Mouse (Mus musculus): ENCODE data around the gene Sec22c. TPM values are rescaled to one million over a fixed set of nuclear protein-coding genes. Genes with fewer than 3 reads are reported as not detected.

Sec22c gene
- 3.7 and 3.9 TPM in 2 replicates for polyA plus RNA-seq (2015; fragmentation: Nextera tagmentation; extraction: Ambion mirVana)

GRCm38 (mm10) chr9:121704646-121705625 is at the start of gene Sec22c:
Sec22c (minus strand) TSS chr9:121705490.
- peak within 1 kb of the TSS; percentile 83 for H3K4me3 ChIP-seq (replicated peaks)
- H3K4me2 ChIP-seq = peak within 1 kb of the TSS; percentile 84
- WGBS (ENCODE audit: insufficient replicate concordance) = under 1% methylated on average over 63 of the region's 69 CpGs
- H3K9me3 ChIP-seq (replicated peaks) = no peaks in the 10 kb centered on the region
- ATAC-seq (ENCODE audit: low read depth) = peak; percentile 94
- peak within 1 kb of the TSS; percentile 96 for H3K27ac ChIP-seq
- no peaks in the 10 kb centered on the region for H3K27me3 ChIP-seq
- no peaks in the 10 kb centered on the region for H3K36me3 ChIP-seq
- peak; percentile 85 for DNase-seq
- H3K9ac ChIP-seq = peak within 1 kb of the TSS; percentile 79
- peaks cover 58% of the 10 kb centered on the region for H3K4me1 ChIP-seq (replicated peaks)

GRCm38 (mm10) chr9:121754624-121755023 is 49.3 kb upstream of the Sec22c start:
- ATAC-seq (ENCODE audit: low read depth) (no peak), DNase-seq (no peak)
- Histone ChIP-seq H3K4me3 (replicated peaks) (no peak overlapping the region), H3K4me2 (no peak overlapping the region), H3K27me3 (peaks cover 21% of the 10 kb centered on the region), H3K36me3 (peaks cover 69% of the 10 kb centered on the region), H3K27ac (no peak overlapping the region), H3K4me1 (replicated peaks) (peaks cover 17% of the 10 kb centered on the region), H3K9ac (no peak overlapping the region), H3K9me3 (replicated peaks) (no peaks in the 10 kb centered on the region)
- 77% methylated on average over 3 of the region's 3 CpGs for WGBS (ENCODE audit: insufficient replicate concordance)

- Histone ChIP-seq H3K9ac (no peak overlapping the region), H3K4me3 (replicated peaks) (no peak overlapping the region), H3K4me2 (no peak overlapping the region), H3K4me1 (replicated peaks) (no peaks in the 10 kb centered on the region), H3K9me3 (replicated peaks) (no peaks in the 10 kb centered on the region), H3K36me3 (peaks cover 87% of the 10 kb centered on the region), H3K27me3 (peaks cover 2% of the 10 kb centered on the region), H3K27ac (no peak overlapping the region)
- no peak for ATAC-seq (ENCODE audit: low read depth)
- DNase-seq = no peak
- 90% methylated on average over 9 of the region's 9 CpGs for WGBS (ENCODE audit: insufficient replicate concordance)
Measured at GRCm38 (mm10) chr9:121752774-121753173, 47.5 kb upstream of the Sec22c start.

GRCm38 (mm10) chr9:121744051-121744450 is 38.8 kb upstream of the Sec22c start:
- Histone ChIP-seq H3K9ac (no peak overlapping the region), H3K27ac (no peak overlapping the region), H3K9me3 (replicated peaks) (no peaks in the 10 kb centered on the region), H3K4me1 (replicated peaks) (no peaks in the 10 kb centered on the region), H3K4me2 (no peak overlapping the region), H3K27me3 (no peaks in the 10 kb centered on the region), H3K36me3 (peaks cover 87% of the 10 kb centered on the region), H3K4me3 (replicated peaks) (no peak overlapping the region)
- DNase-seq (no peak), ATAC-seq (ENCODE audit: low read depth) (no peak)
- WGBS (ENCODE audit: insufficient replicate concordance) = 61% methylated on average over 8 of the region's 8 CpGs

GRCm38 (mm10) chr9:121741168-121741567 is 35.9 kb upstream of the Sec22c start:
- WGBS (ENCODE audit: insufficient replicate concordance) = 81% methylated on average over 3 of the region's 3 CpGs
- H3K27me3 ChIP-seq = no peaks in the 10 kb centered on the region
- no peak overlapping the region for H3K4me3 ChIP-seq (replicated peaks)
- H3K4me1 ChIP-seq (replicated peaks) = no peaks in the 10 kb centered on the region
- no peaks in the 10 kb centered on the region for H3K9me3 ChIP-seq (replicated peaks)
- H3K4me2 ChIP-seq = no peak overlapping the region
- H3K36me3 ChIP-seq = peaks cover 71% of the 10 kb centered on the region
- DNase-seq (no peak), ATAC-seq (ENCODE audit: low read depth) (no peak)
- no peak overlapping the region for H3K9ac ChIP-seq
- H3K27ac ChIP-seq = no peak overlapping the region

- no peaks in the 10 kb centered on the region for H3K4me1 ChIP-seq (replicated peaks)
- no peaks in the 10 kb centered on the region for H3K9me3 ChIP-seq (replicated peaks)
- ATAC-seq (ENCODE audit: low read depth) (no peak), DNase-seq (no peak)
- no peak overlapping the region for H3K4me3 ChIP-seq (replicated peaks)
- peaks cover 72% of the 10 kb centered on the region for H3K36me3 ChIP-seq
- no peak overlapping the region for H3K9ac ChIP-seq
- no peak overlapping the region for H3K27ac ChIP-seq
- H3K4me2 ChIP-seq = no peak overlapping the region
- WGBS (ENCODE audit: insufficient replicate concordance) = 87% methylated on average over 6 of the region's 6 CpGs
- H3K27me3 ChIP-seq = no peaks in the 10 kb centered on the region
Measured at GRCm38 (mm10) chr9:121740490-121740889, 35.2 kb upstream of the Sec22c start.

GRCm38 (mm10) chr9:121719347-121720331 is 14.3 kb upstream of the Sec22c start:
- H3K4me3 ChIP-seq (replicated peaks) = peak overlapping the region; percentile 80
- peak overlapping the region; percentile 94 for H3K9ac ChIP-seq
- ATAC-seq (ENCODE audit: low read depth) (peak; percentile 42; the same call in 1 of the 2 replicates), DNase-seq (peak; percentile 30)
- peak overlapping the region; percentile 96 for H3K27ac ChIP-seq
- H3K4me1 ChIP-seq (replicated peaks) = peaks cover 34% of the 10 kb centered on the region
- H3K4me2 ChIP-seq = peak overlapping the region; percentile 95
- H3K9me3 ChIP-seq (replicated peaks) = 0 out of 2 replicates have a peak, but pooled peaks cover 2% of the 10 kb centered on the region
- no peaks in the 10 kb centered on the region for H3K27me3 ChIP-seq
- WGBS (ENCODE audit: insufficient replicate concordance) = under 1% methylated on average over 62 of the region's 87 CpGs
- 0 out of 2 replicates have a peak, but pooled peaks cover 3% of the 10 kb centered on the region for H3K36me3 ChIP-seq

- H3K4me1 ChIP-seq (replicated peaks) = peaks cover 34% of the 10 kb centered on the region
- H3K9me3 ChIP-seq (replicated peaks) = 0 out of 2 replicates have a peak, but pooled peaks cover 2% of the 10 kb centered on the region
- under 1% methylated on average over 61 of the region's 61 CpGs for WGBS (ENCODE audit: insufficient replicate concordance)
- H3K4me3 ChIP-seq (replicated peaks) = peak within 1 kb of the TSS; percentile 80
- H3K36me3 ChIP-seq = 0 out of 2 replicates have a peak, but pooled peaks cover 3% of the 10 kb centered on the region
- ATAC-seq (ENCODE audit: low read depth) (peak; percentile 98), DNase-seq (peak; percentile 98)
- H3K27me3 ChIP-seq = no peaks in the 10 kb centered on the region
- H3K9ac ChIP-seq = peak within 1 kb of the TSS; percentile 94
- peak within 1 kb of the TSS; percentile 95 for H3K4me2 ChIP-seq
- peak within 1 kb of the TSS; percentile 96 for H3K27ac ChIP-seq
Measured at GRCm38 (mm10) chr9:121718792-121719318, 13.6 kb upstream of the Sec22c start, which contains the start of gene Nktr. Nktr (plus strand) TSS chr9:121719169.

- Histone ChIP-seq H3K4me2 (peak overlapping the region; percentile 95), H3K36me3 (peaks cover 9% of the 10 kb centered on the region), H3K4me1 (replicated peaks) (peaks cover 34% of the 10 kb centered on the region), H3K9ac (peak overlapping the region; percentile 94), H3K9me3 (replicated peaks) (0 out of 2 replicates have a peak, but pooled peaks cover 2% of the 10 kb centered on the region), H3K4me3 (replicated peaks) (peak overlapping the region; percentile 80), H3K27me3 (no peaks in the 10 kb centered on the region), H3K27ac (peak overlapping the region; percentile 96)
- ATAC-seq (ENCODE audit: low read depth) (no peak), DNase-seq (no peak)
- 57% methylated on average over 15 of the region's 15 CpGs for WGBS (ENCODE audit: insufficient replicate concordance)
Measured at GRCm38 (mm10) chr9:121718070-121718705, 12.9 kb upstream of the Sec22c start.

GRCm38 (mm10) chr9:121717048-121717447 is 11.8 kb upstream of the Sec22c start:
- no peaks in the 10 kb centered on the region for H3K27me3 ChIP-seq
- H3K4me1 ChIP-seq (replicated peaks) = peaks cover 37% of the 10 kb centered on the region
- H3K9me3 ChIP-seq (replicated peaks) = 0 out of 2 replicates have a peak, but pooled peaks cover 2% of the 10 kb centered on the region
- H3K4me3 ChIP-seq (replicated peaks) = no peak overlapping the region
- DNase-seq (no peak), ATAC-seq (ENCODE audit: low read depth) (no peak)
- 75% methylated on average over 2 of the region's 2 CpGs for WGBS (ENCODE audit: insufficient replicate concordance)
- H3K4me2 ChIP-seq = no peak overlapping the region
- H3K36me3 ChIP-seq = peaks cover 21% of the 10 kb centered on the region
- H3K27ac ChIP-seq = no peak overlapping the region
- no peak overlapping the region for H3K9ac ChIP-seq
